Mouse (Mus musculus) large intestine, adult 2 months (tissue): ENCODE data around the gene Pparg. TPM values are rescaled to one million over a fixed set of nuclear protein-coding genes. Genes with fewer than 3 reads are reported as not detected.
A peak's percentile ranks its signal among the peaks of the same experiment; 100 is the strongest.

Source experiments
- DNase-seq: peaks from one replicate; pipeline ENCODE4 v3.0.0-alpha.2; 2012; ENCODE audit warnings: low read depth, low spot score
- WGBS: fragments of 180-500 bp; shearing (Covaris S2); methylation state at CpG from one replicate; pipeline ENCODE4 v1.1.7; 2018; 5-methylcytosine and 5-hydroxymethylcytosine counted together
- polyA plus RNA-seq: library from polyadenylated mRNA; depleted of rRNA; stranded (reverse); fragments of >200 nt; gene quantifications from 2 replicates; pipeline ENCODE4 v1.2.3, GENCODE M21; 2012; rRNA removed

The Pparg gene
- 5.3 TPM in 2 replicates for polyA plus RNA-seq

DNA sequence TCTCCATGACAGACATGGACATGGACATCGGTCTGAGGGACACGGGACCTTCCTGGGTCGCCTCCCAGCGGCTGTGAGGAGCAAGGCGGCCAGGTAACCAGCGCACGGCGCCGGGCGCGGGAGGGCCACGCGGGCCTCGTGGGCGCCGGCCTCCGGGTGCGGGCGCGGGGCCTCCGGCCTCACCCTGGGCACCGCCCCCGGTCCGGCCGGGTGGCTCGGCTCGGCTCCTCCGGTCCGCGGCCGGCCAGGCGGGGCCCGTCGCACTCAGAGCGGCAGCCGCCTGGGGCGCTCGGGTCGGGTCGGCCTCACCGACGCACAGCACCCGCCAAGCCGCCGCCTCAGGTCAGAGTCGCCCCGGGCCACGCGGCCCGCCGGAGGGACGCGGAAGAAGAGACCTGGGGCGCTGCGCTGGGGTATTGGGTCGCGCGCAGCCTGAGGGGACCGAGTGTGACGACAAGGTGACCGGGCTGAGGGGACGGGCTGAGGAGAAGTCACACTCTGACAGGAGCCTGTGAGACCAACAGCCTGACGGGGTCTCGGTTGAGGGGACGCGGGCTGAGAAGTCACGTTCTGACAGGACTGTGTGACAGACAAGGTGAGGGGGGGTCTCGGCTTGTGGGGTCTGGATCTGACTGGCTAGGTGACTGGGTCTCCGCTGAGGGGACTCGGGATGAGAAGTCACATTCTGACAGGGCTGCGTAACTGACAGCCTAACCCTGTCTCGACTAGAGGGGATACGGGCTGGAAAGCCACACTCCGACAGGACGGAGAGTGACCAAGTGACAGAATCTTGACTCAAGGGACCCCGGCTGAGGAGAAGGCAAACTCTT, at the start of gene Pparg:
Gene Pparg, plus strand, starts transcription at position 176 of the 830 bp plus-strand sequence.
- WGBS: under 1% methylated on average over 76 of the region's 76 CpGs
- DNase-seq: no peak

GRCm38 (mm10) chr6:115312780-115313179, 48.0 kb upstream of the Pparg start:
- WGBS: 45% methylated on average over 12 of the region's 12 CpGs

GRCm38 (mm10) chr6:115313235-115313738, 47.5 kb upstream of the Pparg start:
- 23% methylated on average over 9 of the region's 9 CpGs for WGBS
- DNase-seq: peak; percentile 80

More at GRCm38 (mm10) chr6:115312780-115313179, 48.0 kb upstream of the Pparg start:
- DNase-seq: no peak

DNA sequence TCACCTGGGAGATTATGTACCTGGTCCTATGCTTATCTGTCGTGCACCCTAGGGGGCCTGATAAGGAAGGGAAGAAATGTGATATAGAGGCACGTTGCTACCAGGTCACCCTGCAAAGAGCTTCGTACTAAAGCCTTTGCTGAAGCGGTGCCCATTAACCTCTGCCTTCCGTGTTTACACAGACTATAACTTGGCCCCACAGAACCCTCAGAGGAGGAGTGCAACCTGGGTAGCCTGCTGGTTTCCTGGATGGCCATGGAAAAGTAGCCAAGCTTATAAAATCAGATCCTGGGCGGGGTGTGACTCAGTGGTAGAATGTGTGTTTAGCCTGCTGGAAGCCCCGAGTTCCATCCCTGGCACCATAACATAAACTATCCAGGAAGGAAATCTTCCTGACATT, 46.8 kb upstream of the Pparg start:
- peak; percentile 67 for DNase-seq
- WGBS: 22% methylated on average over 7 of the region's 7 CpGs

DNA sequence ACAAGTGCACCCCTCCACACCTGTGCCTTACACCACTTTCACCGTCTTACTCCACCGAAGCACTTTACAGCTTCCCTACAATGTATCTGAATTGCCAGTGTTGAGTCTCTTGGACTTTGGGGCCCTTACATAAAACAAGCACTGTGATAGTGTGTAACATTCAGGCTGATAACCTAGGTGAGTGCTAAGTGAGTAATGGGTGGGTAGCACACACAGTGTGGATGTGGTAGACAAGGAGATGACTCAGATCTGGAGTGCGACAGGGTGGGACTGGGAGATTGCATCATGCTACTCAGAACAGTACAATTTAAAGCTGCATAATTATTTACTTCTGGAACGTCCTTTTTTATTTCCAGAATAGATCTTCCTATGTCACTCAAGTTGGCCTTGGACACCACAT, 45.0 kb upstream of the Pparg start:
- DNase-seq: no peak
- WGBS: 24% methylated on average over 4 of the region's 4 CpGs

GRCm38 (mm10) chr6:115316811-115317221, 43.9 kb upstream of the Pparg start:
- 68% methylated on average over 11 of the region's 11 CpGs for WGBS
- DNase-seq: no peak

GRCm38 (mm10) chr6:115318811-115319210, 41.9 kb upstream of the Pparg start:
- DNase-seq: no peak
- WGBS: 23% methylated on average over 6 of the region's 6 CpGs

GRCm38 (mm10) chr6:115319686-115320085, 41.1 kb upstream of the Pparg start:
- DNase-seq: no peak
- WGBS: 78% methylated on average over 4 of the region's 4 CpGs

DNA sequence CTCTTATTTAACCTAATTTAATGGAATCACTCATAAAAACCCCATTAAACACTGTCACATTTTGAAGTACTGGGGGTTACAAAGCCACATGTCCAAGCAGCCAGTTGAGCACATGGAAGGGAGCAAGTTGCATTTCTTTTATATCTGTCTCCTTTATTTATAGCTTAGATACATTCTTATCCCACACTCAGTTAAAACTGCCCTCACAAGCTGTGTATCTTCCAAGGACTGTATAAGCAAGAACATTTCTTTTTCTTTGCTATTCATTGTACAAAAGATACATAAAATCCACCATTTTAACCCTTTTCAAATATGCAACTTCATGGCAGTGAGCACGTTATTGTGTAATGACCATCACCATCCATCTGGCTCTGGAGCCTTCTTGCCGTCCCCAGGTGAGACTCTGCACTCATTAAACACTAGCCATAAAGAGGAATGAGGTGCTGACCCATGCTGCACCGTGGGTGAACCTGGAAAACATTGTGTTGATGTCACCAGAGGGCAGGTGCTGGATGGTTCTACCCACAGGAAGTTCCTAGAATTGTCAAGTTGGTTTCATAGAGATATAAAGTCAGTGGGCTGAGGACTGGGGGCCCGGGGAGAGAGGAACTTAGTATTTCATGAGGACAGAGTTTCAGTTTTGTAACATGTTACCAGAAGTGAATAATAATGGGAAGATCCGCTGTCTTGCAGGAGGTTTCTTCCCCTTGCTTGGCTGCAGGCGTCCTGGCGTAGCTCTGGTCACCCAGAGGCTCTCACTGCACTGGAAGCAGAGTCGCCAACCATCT, 39.6 kb upstream of the Pparg start:
- WGBS: 70% methylated on average over 8 of the region's 8 CpGs
- DNase-seq: no peak

GRCm38 (mm10) chr6:115321883-115322351, 38.8 kb upstream of the Pparg start:
- WGBS: 60% methylated on average over 6 of the region's 6 CpGs
- no peak for DNase-seq

DNA sequence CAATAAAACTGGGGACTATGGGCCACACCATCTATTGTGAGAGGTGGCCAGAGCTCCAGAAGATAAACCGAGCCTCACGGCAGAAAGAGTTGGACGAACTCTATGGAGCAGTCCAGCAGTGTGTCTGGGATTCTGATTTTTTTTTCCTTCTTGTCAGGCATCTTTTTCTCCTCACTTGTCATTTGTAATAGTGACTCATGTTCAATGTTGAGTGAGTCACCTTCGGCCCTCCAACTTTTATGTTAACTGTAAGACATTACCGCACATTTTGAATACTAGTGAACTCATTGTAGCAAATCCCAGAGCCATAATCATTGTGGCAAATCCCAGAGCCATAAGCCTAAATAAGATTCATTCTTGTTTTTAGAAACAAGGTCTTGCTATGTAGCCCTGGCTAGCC, 37.8 kb upstream of the Pparg start:
- no peak for DNase-seq
- 85% methylated on average over 5 of the region's 5 CpGs for WGBS

DNA sequence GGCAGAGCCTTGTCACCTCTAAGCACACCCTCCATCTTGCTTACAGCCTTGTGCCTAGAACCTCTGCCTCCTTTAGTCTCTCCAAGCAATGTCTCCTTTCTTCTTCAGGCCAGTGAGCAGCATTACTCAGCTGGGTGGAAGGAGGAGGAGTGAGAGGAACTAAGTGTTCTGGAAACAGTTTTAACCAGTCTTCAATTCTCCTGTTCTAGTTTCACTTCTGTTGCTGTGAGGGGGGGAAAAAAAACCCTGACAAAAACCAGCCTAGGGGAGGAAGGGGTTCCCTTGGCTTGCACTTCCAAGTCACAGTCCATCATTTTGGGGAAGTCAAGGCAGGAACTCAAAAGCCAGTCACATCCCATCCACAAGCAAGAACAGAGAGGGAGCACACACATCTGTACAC, 29.8 kb upstream of the Pparg start:
- no peak for DNase-seq

GRCm38 (mm10) chr6:115333099-115333694, 27.6 kb upstream of the Pparg start:
- 21% methylated on average over 2 of the region's 2 CpGs for WGBS
- DNase-seq: no peak

DNA sequence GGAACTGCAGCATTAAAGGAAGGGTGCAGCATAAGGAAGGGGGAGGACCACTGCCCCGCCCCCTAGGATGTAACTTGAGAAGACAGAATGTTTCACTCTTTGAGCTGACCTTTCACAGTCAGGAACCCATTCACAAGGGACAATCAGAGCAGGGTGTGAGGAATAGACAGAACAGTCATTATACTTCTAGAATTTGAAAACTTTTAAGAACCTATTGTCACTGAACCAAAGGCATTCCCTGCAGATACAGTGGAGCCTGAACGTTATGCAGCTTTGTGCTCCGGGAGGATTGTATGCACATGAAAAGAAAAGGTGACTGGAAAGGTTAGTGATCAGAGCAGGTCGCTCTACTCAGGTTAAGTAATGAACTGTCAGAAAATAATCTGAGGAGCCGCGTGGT, 25.2 kb upstream of the Pparg start:
- 66% methylated on average over 6 of the region's 6 CpGs for WGBS
- no peak for DNase-seq

GRCm38 (mm10) chr6:115340084-115340483, 20.7 kb upstream of the Pparg start:
- 44% methylated on average over 2 of the region's 2 CpGs for WGBS
- no peak for DNase-seq

DNA sequence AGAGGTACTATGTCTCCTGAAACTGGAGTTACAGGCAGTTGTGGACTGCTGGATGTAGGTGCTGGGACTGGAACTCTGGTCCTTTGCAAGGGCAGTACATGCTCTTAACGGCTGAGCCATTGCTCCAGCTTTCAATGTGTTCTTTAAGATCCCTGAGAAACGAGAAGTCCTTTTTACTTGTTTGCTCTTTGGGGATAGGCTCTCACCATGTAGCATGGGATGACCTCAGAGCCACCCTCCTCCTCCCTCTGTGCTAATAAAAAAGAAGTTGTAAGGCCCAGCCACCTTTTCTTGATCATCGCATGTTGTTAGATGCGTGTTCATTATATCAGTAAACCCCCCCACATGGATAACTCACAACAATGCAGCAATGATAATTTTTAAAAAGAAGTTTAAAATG, 17.7 kb upstream of the Pparg start:
- no peak for DNase-seq

GRCm38 (mm10) chr6:115343570-115343969, 17.2 kb upstream of the Pparg start:
- no peak for DNase-seq
- 16% methylated on average over 5 of the region's 5 CpGs for WGBS

More for the DNA sequence above, 17.7 kb upstream of the Pparg start:
- WGBS: 28% methylated on average over 4 of the region's 4 CpGs

- no peak for DNase-seq
- WGBS: 13% methylated on average over 10 of the region's 10 CpGs
These were observed 16.6 kb upstream of the Pparg start for GRCm38 (mm10) chr6:115344101-115344500.

DNA sequence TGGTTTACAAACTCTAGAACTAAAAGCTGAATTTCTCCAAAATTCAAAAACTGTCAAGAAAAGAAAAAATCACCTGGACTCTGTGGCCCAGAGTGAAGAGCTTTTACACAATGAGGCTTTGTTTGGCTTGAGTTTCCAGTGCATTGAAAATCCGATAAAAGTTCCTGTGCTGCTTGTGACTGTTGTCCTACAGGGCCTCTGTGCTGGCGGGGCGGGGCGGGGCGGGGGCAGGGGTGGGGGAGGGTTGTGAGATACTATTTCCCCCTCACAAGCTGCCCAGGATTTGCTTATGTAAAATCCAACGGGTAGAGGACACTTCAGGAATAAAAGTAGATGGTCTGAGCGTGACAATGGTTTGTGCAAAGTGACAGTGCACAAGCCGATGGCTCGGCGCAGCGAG, 16.2 kb upstream of the Pparg start:
- DNase-seq: no peak
- WGBS: 28% methylated on average over 11 of the region's 11 CpGs

DNA sequence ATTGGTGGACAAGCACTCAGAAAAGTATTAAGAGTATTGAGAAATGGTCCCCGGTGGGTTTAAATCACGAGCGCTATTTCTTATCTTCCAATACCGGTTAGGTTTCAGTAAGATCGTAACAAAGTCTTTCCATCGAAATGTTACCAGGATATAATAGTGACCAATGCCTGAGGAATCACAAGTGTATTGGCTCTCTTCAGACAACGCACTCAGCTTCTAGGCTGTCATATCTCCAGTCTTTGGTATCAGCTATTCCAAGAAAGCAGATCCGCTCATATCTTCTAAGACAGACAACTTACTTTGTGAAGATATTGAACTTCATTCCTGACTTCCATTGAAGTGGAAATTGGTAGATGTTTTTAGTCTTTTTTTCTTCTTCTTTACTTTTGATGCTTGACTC, 15.7 kb upstream of the Pparg start:
- WGBS: 87% methylated on average over 8 of the region's 8 CpGs
- no peak for DNase-seq
